Mouse (Mus musculus): ENCODE results near the gene Ccdc12.

Ccdc12 gene

DNA sequence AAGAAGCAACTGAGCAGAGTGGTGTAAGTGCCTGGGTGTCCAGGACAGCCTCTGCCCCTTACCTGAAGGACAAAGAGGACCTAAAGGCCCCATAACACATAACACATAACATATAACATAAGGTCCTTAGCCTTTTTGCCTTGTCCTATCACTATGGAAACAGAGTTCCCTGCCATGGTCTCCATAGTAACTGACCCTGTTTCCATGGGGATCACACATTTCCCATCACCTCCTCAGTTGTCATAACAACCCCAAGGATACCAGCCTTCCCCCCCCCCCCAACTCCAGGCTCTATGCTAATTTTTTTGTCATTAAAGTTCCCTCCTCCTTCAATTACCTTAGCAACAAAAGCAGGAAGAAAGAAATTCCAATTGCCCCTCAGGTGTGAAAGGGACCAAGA lies 6.5 kb upstream of the Ccdc12 start:
- no peak for DNase-seq

- peak; percentile 62 for DNase-seq
These were observed 4.2 kb upstream of the Ccdc12 start for GRCm38 (mm10) chr9:110651931-110652722.

DNA sequence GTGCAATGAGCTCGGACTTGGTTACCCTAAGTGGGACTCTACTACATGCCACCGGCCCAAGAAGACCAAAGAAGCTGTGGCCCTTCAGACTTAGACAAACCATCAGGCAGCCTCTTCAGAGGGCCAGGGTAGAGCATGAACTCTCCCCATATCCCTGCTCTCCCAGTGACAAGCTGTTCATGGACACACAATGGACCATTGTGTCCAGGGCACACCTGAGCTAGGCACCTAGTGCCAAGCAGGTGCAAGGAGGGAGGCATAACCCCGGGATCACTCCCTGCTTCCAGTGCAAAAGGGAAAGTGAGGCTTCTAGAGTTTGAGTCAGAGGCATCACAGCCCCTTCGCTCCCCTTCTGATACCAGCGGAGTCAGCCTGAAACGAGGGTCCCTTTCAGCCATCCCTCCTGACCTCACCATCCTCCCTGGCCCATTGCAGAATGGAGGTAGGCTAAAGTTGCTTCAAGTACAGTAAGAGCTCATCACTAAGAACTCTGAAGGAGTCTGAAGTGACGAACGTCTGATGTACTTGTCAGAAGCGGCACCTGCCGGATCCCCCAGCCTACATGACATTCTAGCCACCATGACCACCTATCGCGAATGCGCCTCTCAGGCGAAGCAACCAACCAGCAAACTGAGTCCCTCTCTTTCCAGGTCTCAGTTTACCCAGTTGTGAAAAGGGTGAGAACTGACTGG lies 3.2 kb upstream of the Ccdc12 start:
- DNase-seq, result no peak

- DNase-seq, result peak; percentile 98
These were observed 2.4 kb upstream of the Ccdc12 start, which contains the start of gene Nbeal2 for GRCm38 (mm10) chr9:110653655-110654461. Gene Nbeal2, minus strand, starts transcription at chr9:110654161.

- no peak for DNase-seq
These were observed 1.3 kb upstream of the Ccdc12 start for GRCm38 (mm10) chr9:110654726-110655650.

- no peak for DNase-seq
These were observed 674 bp upstream of the Ccdc12 start for GRCm38 (mm10) chr9:110655651-110656007.

- DNase-seq, result peak; percentile 61
These were observed 1.3 kb downstream of the Ccdc12 start for GRCm38 (mm10) chr9:110657474-110658078.

GRCm38 (mm10) chr9:110659521-110659920 lies 3.2 kb downstream of the Ccdc12 start:
- DNase-seq, result no peak

GRCm38 (mm10) chr9:110660208-110660607 lies 3.9 kb downstream of the Ccdc12 start:
- DNase-seq, result no peak

DNA sequence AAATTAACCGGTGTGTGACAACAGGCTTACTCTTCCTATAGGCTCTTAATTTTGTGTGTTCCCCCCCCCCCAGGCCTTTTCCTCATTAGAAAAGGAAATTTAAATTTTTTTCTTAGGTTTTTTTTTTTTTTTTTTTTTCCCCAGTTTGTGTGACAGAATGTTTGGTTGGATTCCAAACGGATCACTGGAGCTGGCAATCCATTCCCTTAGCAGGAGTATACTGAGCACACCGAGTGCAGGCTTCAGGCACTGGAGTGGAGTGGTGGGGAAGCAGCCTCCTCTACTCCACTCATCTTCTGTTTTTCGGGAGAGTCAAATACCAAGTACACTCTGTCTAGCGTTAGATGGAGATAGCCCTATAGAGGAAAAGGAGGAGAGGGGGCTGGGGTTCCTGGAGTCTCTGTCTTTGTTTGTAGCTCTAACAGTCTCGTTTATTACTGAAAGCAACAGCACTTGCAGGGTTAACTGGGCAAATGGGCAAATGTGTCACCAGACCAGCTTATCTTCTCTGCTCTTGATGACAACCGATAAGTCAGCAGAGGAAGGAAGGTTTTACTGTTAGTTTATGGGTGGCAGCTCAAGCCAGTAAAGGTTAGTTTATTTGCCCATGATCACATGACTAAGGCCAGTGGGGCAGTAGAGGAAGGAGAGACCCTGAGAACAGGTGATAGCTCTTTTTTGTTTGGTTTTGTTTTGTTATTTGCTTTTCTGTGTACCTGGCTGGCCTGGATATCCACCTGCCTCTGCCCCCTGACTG lies 4.7 kb downstream of the Ccdc12 start:
- no peak for DNase-seq

DNA sequence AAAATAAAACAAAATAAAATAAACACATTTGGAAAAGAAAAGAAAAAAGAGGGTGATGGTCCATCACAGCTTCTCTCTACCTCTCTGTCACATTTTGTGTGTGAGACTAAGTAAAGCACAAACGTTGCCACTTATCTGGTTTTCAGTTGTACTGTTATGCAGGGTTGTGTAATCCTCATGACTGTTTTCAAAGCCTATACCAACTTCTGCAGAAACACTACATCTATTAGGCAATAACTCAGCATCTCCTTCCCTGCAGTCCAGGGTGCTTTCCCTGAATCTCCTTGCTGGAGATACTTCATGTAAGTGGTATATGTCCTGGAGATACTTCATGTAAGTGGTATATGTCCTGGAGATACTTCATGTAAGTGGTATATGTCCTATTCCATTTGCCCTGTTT lies 6.5 kb downstream of the Ccdc12 start:
- no peak for DNase-seq

- DNase-seq, result peak; percentile 91
These were observed 9.6 kb downstream of the Ccdc12 start for GRCm38 (mm10) chr9:110665912-110666311.

DNA sequence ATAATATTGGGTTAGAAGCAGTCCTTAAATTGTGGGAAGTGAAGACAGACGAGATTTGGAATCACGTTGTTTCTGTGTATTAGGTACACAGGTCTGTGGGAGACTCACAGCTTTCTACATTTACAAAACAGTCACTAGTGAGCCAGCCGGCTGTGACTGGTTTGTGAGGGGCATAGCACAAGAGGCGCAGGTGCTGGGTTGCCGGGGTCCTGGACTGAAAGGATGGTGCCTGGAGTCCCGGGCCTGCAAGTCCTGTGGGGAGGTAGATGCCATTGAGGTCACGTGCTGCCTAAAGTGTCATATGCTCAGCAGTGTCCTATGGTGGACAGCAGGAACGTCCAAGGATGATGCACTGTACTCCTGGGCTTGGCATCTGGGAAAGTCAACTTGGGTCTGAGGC lies 10.1 kb downstream of the Ccdc12 start:
- DNase-seq, result no peak

DNA sequence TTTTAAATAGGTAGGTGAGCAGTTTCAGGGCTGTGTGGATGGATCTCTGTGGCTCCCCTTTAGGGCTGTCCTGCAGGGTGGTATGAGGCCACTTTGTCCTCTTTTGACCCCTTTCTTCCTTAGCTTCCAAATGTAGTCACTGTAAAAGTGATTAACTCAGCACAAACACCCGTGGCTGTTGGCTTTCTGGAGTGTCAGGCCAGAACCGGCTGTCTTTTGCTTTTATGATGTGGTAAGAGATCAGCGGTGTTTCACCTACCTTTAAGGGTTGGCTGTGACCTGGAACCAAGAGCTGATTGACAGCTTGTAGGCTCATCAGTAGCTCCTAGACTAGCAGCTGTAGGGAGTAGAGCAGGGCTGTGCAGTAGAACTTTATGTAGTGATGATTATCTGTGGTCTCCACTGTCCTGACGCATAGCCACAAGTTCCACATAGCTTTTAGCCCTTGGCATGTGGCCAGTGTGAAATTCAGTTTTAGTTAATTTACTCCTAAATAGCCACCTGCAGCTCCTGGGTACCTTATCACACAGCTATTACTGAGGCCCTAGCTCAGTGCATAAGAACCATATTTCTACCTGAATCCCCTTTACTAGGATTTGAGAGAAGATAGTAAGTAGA lies 11.0 kb downstream of the Ccdc12 start:
- DNase-seq, result no peak

DNA sequence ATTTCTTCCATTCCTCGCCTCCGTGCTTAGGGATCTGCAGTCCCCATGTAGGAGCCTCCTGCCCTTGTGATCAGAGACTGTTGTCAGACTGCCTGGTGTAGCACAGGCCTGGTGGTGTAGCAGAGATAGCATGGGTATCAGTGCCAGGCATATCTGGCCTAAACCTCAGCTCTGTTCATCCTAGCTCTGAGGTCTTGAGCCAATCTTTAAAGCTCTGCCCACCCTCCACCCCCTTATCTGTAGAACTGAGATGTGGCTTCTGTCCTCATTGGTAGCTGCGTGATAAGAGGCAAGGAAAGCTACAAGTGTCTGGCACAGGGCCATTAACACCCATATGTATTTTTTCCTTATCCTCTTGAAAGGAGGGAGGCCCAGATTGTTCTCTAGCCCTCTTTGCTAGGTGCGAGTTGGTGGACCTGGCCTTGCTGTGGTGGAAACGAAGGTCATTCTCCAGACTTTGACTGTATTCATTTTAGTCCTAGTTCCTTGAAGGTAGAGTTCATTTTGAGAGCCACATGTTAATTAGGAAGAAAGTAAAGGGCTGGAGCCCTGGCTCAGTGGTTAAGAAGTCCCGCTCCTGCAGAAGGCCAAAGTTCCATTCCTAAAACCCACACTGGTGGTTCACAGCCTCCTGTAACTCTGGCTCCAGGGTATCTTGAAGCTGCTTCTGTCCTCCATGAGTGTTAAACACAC lies 12.4 kb downstream of the Ccdc12 start:
- peak; percentile 79 for DNase-seq

- peak; percentile 49 for DNase-seq
These were observed 13.5 kb downstream of the Ccdc12 start for GRCm38 (mm10) chr9:110669785-110670184.

DNA sequence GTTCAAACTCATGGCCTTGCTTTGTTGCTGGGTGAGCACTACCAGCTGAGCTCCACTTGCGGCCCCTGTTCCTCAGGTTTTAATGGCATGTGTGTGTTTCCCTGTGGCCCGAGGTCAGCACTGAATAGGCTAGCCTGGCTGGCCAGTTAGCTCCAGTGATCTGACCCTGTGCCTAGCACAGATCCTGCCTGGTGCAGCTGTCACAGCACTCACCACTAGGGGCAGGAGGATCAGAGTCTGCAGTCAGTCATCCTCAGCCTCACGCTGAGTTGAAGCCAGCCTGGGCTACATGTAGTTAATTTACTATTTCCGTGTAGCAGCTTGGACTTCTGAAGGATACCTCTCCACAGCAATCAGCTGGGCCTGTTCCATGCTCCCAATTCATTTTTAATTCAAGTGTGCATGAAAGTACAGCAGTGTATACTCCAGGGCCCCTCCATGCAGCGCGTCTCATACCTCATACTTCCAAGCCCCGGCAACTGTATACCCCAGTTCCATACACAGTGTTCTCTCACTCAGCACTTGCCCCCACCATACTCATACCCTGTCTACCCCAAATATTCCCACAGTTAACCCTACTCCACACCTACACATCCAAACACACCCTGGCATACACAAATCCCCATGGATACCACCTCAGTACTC lies 16.3 kb downstream of the Ccdc12 start:
- peak; percentile 61 for DNase-seq

DNA sequence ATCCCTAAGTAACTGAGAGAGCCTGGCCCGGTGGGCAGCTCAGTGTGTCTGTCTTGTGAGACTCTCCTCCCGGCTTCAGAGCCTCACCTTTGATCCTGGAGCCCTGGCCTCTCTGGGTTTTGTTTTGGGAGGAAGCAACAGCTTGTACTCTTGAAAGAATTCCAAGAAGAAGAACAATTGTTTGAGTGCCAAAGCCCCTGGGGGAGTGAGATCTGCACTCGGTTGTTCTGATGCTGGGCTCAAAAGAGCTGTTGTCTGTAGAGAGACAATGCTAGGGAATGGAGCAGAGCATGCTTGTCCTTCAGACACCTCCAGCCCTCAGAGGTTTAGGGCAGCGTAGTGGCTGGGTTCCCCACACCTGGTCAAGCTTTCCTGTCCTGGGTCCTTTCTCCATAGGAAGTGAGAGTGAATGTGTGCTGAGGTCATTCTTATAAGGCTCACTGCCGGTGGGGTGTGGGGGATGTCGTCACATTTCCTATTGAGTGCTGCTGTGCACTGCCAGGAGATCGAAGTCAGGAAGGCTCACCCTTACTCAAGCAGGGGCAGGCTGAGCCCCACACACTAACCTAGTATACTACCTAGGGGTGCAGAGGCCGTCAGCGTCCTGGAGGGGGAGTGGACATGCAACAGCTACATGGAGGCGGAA lies 16.9 kb downstream of the Ccdc12 start:
- no peak for DNase-seq

GRCm38 (mm10) chr9:110676492-110676911 lies 20.2 kb downstream of the Ccdc12 start:
- DNase-seq, result peak; percentile 80

Measured in liver (tissue).